Mouse (Mus musculus) induced T-regulatory cell, adult 2 months (primary cell): ENCODE results near the gene Tnni1.
A peak's percentile ranks its signal among the peaks of the same experiment; 100 is the strongest.

Experiments
- DNase-seq: peaks from one replicate; pipeline ENCODE4 v3.0.0-alpha.2; 2012; ENCODE audit warnings: low read depth

Gene Tnni1

GRCm38 (mm10) chr1:135846632-135847031 lies 67.4 kb downstream of the Tnni1 start:
- DNase-seq, result no peak

GRCm38 (mm10) chr1:135847139-135847562 lies 67.9 kb downstream of the Tnni1 start:
- DNase-seq, result peak; percentile 75

GRCm38 (mm10) chr1:135847611-135848351 lies 68.5 kb downstream of the Tnni1 start:
- no peak for DNase-seq

GRCm38 (mm10) chr1:135850722-135851512 lies 71.7 kb downstream of the Tnni1 start:
- no peak for DNase-seq

- DNase-seq, result no peak
These were observed 73.0 kb downstream of the Tnni1 start for GRCm38 (mm10) chr1:135852044-135852756.

- no peak for DNase-seq
These were observed 74.0 kb downstream of the Tnni1 start for GRCm38 (mm10) chr1:135853200-135853599.

- no peak for DNase-seq
These were observed 75.5 kb downstream of the Tnni1 start for GRCm38 (mm10) chr1:135854591-135855343.

- no peak for DNase-seq
These were observed 76.1 kb downstream of the Tnni1 start for GRCm38 (mm10) chr1:135855344-135855687.

- DNase-seq, result no peak
These were observed 76.8 kb downstream of the Tnni1 start for GRCm38 (mm10) chr1:135856070-135856469.

- DNase-seq, result no peak
These were observed 78.0 kb downstream of the Tnni1 start for GRCm38 (mm10) chr1:135857137-135857775.

- DNase-seq, result no peak
These were observed 79.3 kb downstream of the Tnni1 start for GRCm38 (mm10) chr1:135858533-135858932.
